Mouse (Mus musculus) G1E (cell line): ENCODE results near the gene Prr9.

Experiments used
- CTCF ChIP-seq: IDR thresholded peaks from 2 replicates; pipeline ENCODE4 v1.5.1; 2012; ENCODE audit warnings: low read depth, low read length, inconsistent platforms, mixed read lengths
- TAL1 ChIP-seq: conservative IDR thresholded peaks from 2 replicates; pipeline ENCODE4 v1.6.1; 2012; ENCODE audit warnings: low read depth, low read length, inconsistent platforms, mixed read lengths

- TF ChIP-seq TAL1 = no peak
- no peak for TF ChIP-seq CTCF
Observed at GRCm38 (mm10) chr3:92142644-92143043, 18.9 kb upstream of the Prr9 start, which contains the start of gene Lelp1.
